7 mouse cellular contexts compared by ENCODE assay signal in genomic region chr11:116110540-116110939, GRCm38 (mm10). TPM values are rescaled to one million over a fixed set of nuclear protein-coding genes. Genes with fewer than 3 reads are reported as not detected.
DNase-seq lines count a peak whose midpoint lies in the region; ATAC-seq and TF ChIP-seq lines count a peak whose summit lies in the region.

No protein-coding gene starts in this region.

- no peaks in the 10 kb centered on the region for H3K36me3 ChIP-seq in ES-Bruce4 (ENCODE audit: control insufficient read depth, insufficient read depth, low read length, poor library complexity, severe bottlenecking)
- no peaks in the 10 kb centered on the region for H3K36me3 ChIP-seq in intestine, embryonic 15.5 days

- H3K4me3 ChIP-seq in ES-Bruce4 (ENCODE audit: low read depth, low read length), result peak overlapping the region; percentile 40
- H3K4me3 ChIP-seq in bone marrow macrophage, adult 2 months (ENCODE audit: insufficient read depth, low read length), result peak overlapping the region; percentile 90
- peak overlapping the region; percentile 56 for H3K4me3 ChIP-seq in intestine, embryonic 15.5 days (replicated peaks)

- no peak for TF ChIP-seq POLR2A in ES-Bruce4 (IDR thresholded peaks at IDR 0.05; ENCODE audit: insufficient read depth, low read length)
- TF ChIP-seq POLR2A in bone marrow macrophage, adult 2 months (IDR thresholded peaks at IDR 0.05; ENCODE audit: borderline replicate concordance, low read depth, low read length), result no peak

- DNase-seq in frontal cortex, postnatal 10 days (ENCODE audit: low spot score in 2 of 2), result no peak
- DNase-seq in cerebellum, adult 18-20 months, result no peak
- DNase-seq in left cerebral cortex, postnatal 25 days (ENCODE audit: low spot score in 2 of 2), result no peak

- TF ChIP-seq EP300 in ES-Bruce4 (IDR thresholded peaks at IDR 0.05; ENCODE audit: insufficient read depth, low read depth, low read length), result no peak

- intact Hi-C loops in left cerebral cortex, postnatal 25 days (cut with DNase I), result loop anchor here (2.0 kb wide), 1 partner anchor 16 kb away; the partner anchor contains the start of gene Trim47

- H3K4me1 ChIP-seq in ES-Bruce4 (ENCODE audit: control insufficient read depth, insufficient read depth, low read length), result peaks cover 6% of the 10 kb centered on the region
- peaks cover 23% of the 10 kb centered on the region for H3K4me1 ChIP-seq in bone marrow macrophage, adult 2 months (ENCODE audit: control insufficient read depth, insufficient read depth, low read length)
- H3K4me1 ChIP-seq in intestine, embryonic 15.5 days (replicated peaks), result peaks cover 47% of the 10 kb centered on the region

- no peak overlapping the region for H3K27ac ChIP-seq in ES-Bruce4 (ENCODE audit: insufficient read depth, low read length)
- H3K27ac ChIP-seq in bone marrow macrophage, adult 2 months (ENCODE audit: insufficient read depth, low read depth, low read length), result peak overlapping the region; percentile 99
- H3K27ac ChIP-seq in intestine, embryonic 15.5 days, result 0 out of 2 replicates have a peak overlapping the region, but pooled peaks have one; percentile 48

- peak overlapping the region; percentile 47; the same call in 1 of the 2 replicates for H3K9ac ChIP-seq in ES-Bruce4 (ENCODE audit: low read depth, poor library complexity, severe bottlenecking)
- peak overlapping the region; percentile 57 for H3K9ac ChIP-seq in intestine, embryonic 15.5 days

- 18% methylated on average over 10 of the region's 10 CpGs for WGBS in intestine, embryonic 15.5 days

- H3K27me3 ChIP-seq in ES-Bruce4 (ENCODE audit: control insufficient read depth, insufficient read depth, low read length, poor library complexity, severe bottlenecking), result peaks cover 11% of the 10 kb centered on the region
- H3K27me3 ChIP-seq in intestine, embryonic 15.5 days (replicated peaks), result peaks cover 41% of the 10 kb centered on the region

- ATAC-seq in intestine, embryonic 15.5 days, result no peak
- ATAC-seq in megakaryocyte, adult 5-6 weeks (ENCODE audit: poor library complexity, severe bottlenecking), result peak; percentile 60

- TF ChIP-seq CTCF in ES-Bruce4 (IDR thresholded peaks at IDR 0.05; ENCODE audit: low read depth, low read length), result no peak
- TF ChIP-seq CTCF in bone marrow macrophage, adult 2 months (IDR thresholded peaks at IDR 0.05; ENCODE audit: low read depth, low read length), result no peak

- H3K9me3 ChIP-seq in ES-Bruce4 (replicated peaks; ENCODE audit: control insufficient read depth, insufficient read depth, low read length, poor library complexity, severe bottlenecking), result no peaks in the 10 kb centered on the region
- H3K9me3 ChIP-seq in intestine, embryonic 15.5 days, result no peaks in the 10 kb centered on the region

- peak overlapping the region; percentile 88 for H3K4me2 ChIP-seq in intestine, embryonic 15.5 days (replicated peaks)

RNA-seq across cellular contexts. Expression of gene Trim47, which starts 16.5 kb away (rescaled TPM):
- polyA plus RNA-seq in ES-Bruce4 (2011; ENCODE audit: insufficient read depth, insufficient read length, low read depth, missing spikeins), result 3.9 and 7.1 TPM in 2 replicates
- 32.1 and 38.5 TPM in 2 replicates for polyA plus RNA-seq in bone marrow macrophage, adult 2 months (2012; ENCODE audit: insufficient read depth, insufficient read length, missing spikeins)
- 18.0 and 20.9 TPM in 2 replicates for polyA plus RNA-seq in intestine, embryonic 15.5 days (2015; fragmentation: Nextera tagmentation; extraction: Ambion mirVana)
- total RNA-seq in megakaryocyte, adult 5-6 weeks (2015), result 0.47 TPM in 1 of 2 replicates, not detected in the other
- 0.07 TPM in 1 of 2 replicates, not detected in the other for total RNA-seq in megakaryocyte, adult 5-6 weeks (2017)
- 1 to 10 TPM; 7.0 to 7.4 TPM for total RNA-seq in left cerebral cortex, postnatal 25 days (2021)

RNA-seq across cellular contexts. Expression of gene Trim65, which starts 20.4 kb away (rescaled TPM):
- polyA plus RNA-seq in ES-Bruce4 (2011; ENCODE audit: insufficient read depth, insufficient read length, low read depth, missing spikeins), result 0.78 and 1.2 TPM in 2 replicates
- 22.4 and 23.4 TPM in 2 replicates for polyA plus RNA-seq in bone marrow macrophage, adult 2 months (2012; ENCODE audit: insufficient read depth, insufficient read length, missing spikeins)
- polyA plus RNA-seq in intestine, embryonic 15.5 days (2015; fragmentation: Nextera tagmentation; extraction: Ambion mirVana), result 6.4 and 7.1 TPM in 2 replicates
- total RNA-seq in megakaryocyte, adult 5-6 weeks (2015), result 15.8 and 15.9 TPM in 2 replicates
- 7.9 and 10.7 TPM in 2 replicates for total RNA-seq in megakaryocyte, adult 5-6 weeks (2017)
- 1 to 10 TPM; 7.0 to 7.1 TPM for total RNA-seq in left cerebral cortex, postnatal 25 days (2021)

RNA-seq across cellular contexts. Expression of gene Wbp2, which starts 23.7 kb away (rescaled TPM):
- 179 and 198 TPM in 2 replicates for polyA plus RNA-seq in ES-Bruce4 (2011; ENCODE audit: insufficient read depth, insufficient read length, low read depth, missing spikeins)
- polyA plus RNA-seq in bone marrow macrophage, adult 2 months (2012; ENCODE audit: insufficient read depth, insufficient read length, missing spikeins), result 134 and 155 TPM in 2 replicates
- 93.5 and 98.1 TPM in 2 replicates for polyA plus RNA-seq in intestine, embryonic 15.5 days (2015; fragmentation: Nextera tagmentation; extraction: Ambion mirVana)
- total RNA-seq in megakaryocyte, adult 5-6 weeks (2015), result 89.9 and 100 TPM in 2 replicates
- 39.5 and 49.8 TPM in 2 replicates for total RNA-seq in megakaryocyte, adult 5-6 weeks (2017)
- 100 to 1,000 TPM; 342 to 363 TPM for total RNA-seq in left cerebral cortex, postnatal 25 days (2021)

RNA-seq across cellular contexts. Expression of gene Mrpl38, which starts 28.1 kb away (rescaled TPM):
- polyA plus RNA-seq in ES-Bruce4 (2011; ENCODE audit: insufficient read depth, insufficient read length, low read depth, missing spikeins), result 69.3 and 71.6 TPM in 2 replicates
- 19.2 and 31.8 TPM in 2 replicates for polyA plus RNA-seq in bone marrow macrophage, adult 2 months (2012; ENCODE audit: insufficient read depth, insufficient read length, missing spikeins)
- polyA plus RNA-seq in intestine, embryonic 15.5 days (2015; fragmentation: Nextera tagmentation; extraction: Ambion mirVana), result 107 and 109 TPM in 2 replicates
- 14.6 and 17.3 TPM in 2 replicates for total RNA-seq in megakaryocyte, adult 5-6 weeks (2015)
- total RNA-seq in megakaryocyte, adult 5-6 weeks (2017), result 6.9 and 10.0 TPM in 2 replicates
- total RNA-seq in left cerebral cortex, postnatal 25 days (2021), result 10 to 100 TPM; 53.0 to 53.8 TPM

RNA-seq across cellular contexts. Expression of gene Unc13d, which starts 32.8 kb away (rescaled TPM):
- 4.7 and 5.7 TPM in 2 replicates for polyA plus RNA-seq in ES-Bruce4 (2011; ENCODE audit: insufficient read depth, insufficient read length, low read depth, missing spikeins)
- polyA plus RNA-seq in bone marrow macrophage, adult 2 months (2012; ENCODE audit: insufficient read depth, insufficient read length, missing spikeins), result 23.2 and 32.3 TPM in 2 replicates
- polyA plus RNA-seq in intestine, embryonic 15.5 days (2015; fragmentation: Nextera tagmentation; extraction: Ambion mirVana), result 4.2 and 5.2 TPM in 2 replicates
- 16.5 and 18.2 TPM in 2 replicates for total RNA-seq in megakaryocyte, adult 5-6 weeks (2015)
- 26.7 and 27.7 TPM in 2 replicates for total RNA-seq in megakaryocyte, adult 5-6 weeks (2017)
- 1 to 10 TPM in 1 of 2 experiments, under 1 TPM in 1; 0.82 to 1.0 TPM for total RNA-seq in left cerebral cortex, postnatal 25 days (2021)

Comparison
In these comparisons a context has a peak if more than half of its experiments do, and no peak if none do; other contexts are left out.
1. H3K4me3 ChIP-seq: peak in every context shown above with its lines; median percentile 90 in bone marrow macrophage, adult 2 months; 56 in intestine, embryonic 15.5 days; 40 in ES-Bruce4.